Mouse (Mus musculus) MN1 (cell line): ENCODE data around the gene Dbndd1.
"Not testable (repeated sequence)": the region's sequence is repeated elsewhere in the genome, so short reads cannot be mapped to it uniquely, and the experiment has no call there.

Experiments used
- DNase-seq: peaks from one replicate; pipeline ENCODE4 v3.0.0-alpha.2; 2016; ENCODE audit warnings: low spot score

The Dbndd1 gene

GRCm38 (mm10) chr8:123514781-123515539 lies at the start of gene Dbndd1:
TSS of gene Dbndd1 (minus strand) at chr8:123515463.
- DNase-seq, result peak; percentile 89

GRCm38 (mm10) chr8:123564221-123564620 lies 49.0 kb upstream of the Dbndd1 start:
- not testable (repeated sequence) for DNase-seq

- not testable (repeated sequence) for DNase-seq
Observed at GRCm38 (mm10) chr8:123537641-123538040, 22.4 kb upstream of the Dbndd1 start.

- no peak for DNase-seq
Observed at GRCm38 (mm10) chr8:123536990-123537380, 21.7 kb upstream of the Dbndd1 start.

- no peak for DNase-seq
Observed at GRCm38 (mm10) chr8:123536242-123536989, 21.2 kb upstream of the Dbndd1 start.

- no peak for DNase-seq
Observed at GRCm38 (mm10) chr8:123527720-123528489, 12.6 kb upstream of the Dbndd1 start.

- not testable (repeated sequence) for DNase-seq
Observed at GRCm38 (mm10) chr8:123520048-123520447, 4.8 kb upstream of the Dbndd1 start.

GRCm38 (mm10) chr8:123518667-123519066 lies 3.4 kb upstream of the Dbndd1 start, which contains the start of gene Gas8:
TSS of gene Gas8 (plus strand) at chr8:123518834.
- peak; percentile 99 for DNase-seq

- no peak for DNase-seq
Observed at GRCm38 (mm10) chr8:123518172-123518571, 2.9 kb upstream of the Dbndd1 start.

GRCm38 (mm10) chr8:123516596-123516995 lies 1.3 kb upstream of the Dbndd1 start:
- peak; percentile 96 for DNase-seq

GRCm38 (mm10) chr8:123515540-123515897 lies 256 bp upstream of the Dbndd1 start:
- no peak for DNase-seq

- peak; percentile 59 for DNase-seq
Observed at GRCm38 (mm10) chr8:123514136-123514535, 1.1 kb downstream of the Dbndd1 start.

GRCm38 (mm10) chr8:123510819-123511218 lies 4.4 kb downstream of the Dbndd1 start:
- no peak for DNase-seq

GRCm38 (mm10) chr8:123507153-123507552 lies 8.1 kb downstream of the Dbndd1 start:
- DNase-seq, result no peak

GRCm38 (mm10) chr8:123505695-123506094 lies 9.6 kb downstream of the Dbndd1 start:
- no peak for DNase-seq

GRCm38 (mm10) chr8:123505267-123505666 lies 10.0 kb downstream of the Dbndd1 start:
- DNase-seq, result no peak

- no peak for DNase-seq
Observed at GRCm38 (mm10) chr8:123504591-123505195, 10.6 kb downstream of the Dbndd1 start.

GRCm38 (mm10) chr8:123503801-123504467 lies 11.3 kb downstream of the Dbndd1 start:
- no peak for DNase-seq

GRCm38 (mm10) chr8:123502192-123502591 lies 13.1 kb downstream of the Dbndd1 start:
- no peak for DNase-seq

- DNase-seq, result no peak
Observed at GRCm38 (mm10) chr8:123499556-123499955, 15.7 kb downstream of the Dbndd1 start.

- DNase-seq, result no peak
Observed at GRCm38 (mm10) chr8:123498963-123499362, 16.3 kb downstream of the Dbndd1 start.
